Mouse (Mus musculus) erythroblast, embryonic 14.5 days (primary cell): Measurements from ENCODE around the gene Il10rb.

Source experiments
- GATA1 ChIP-seq: IDR thresholded peaks from 2 replicates; pipeline ENCODE4 v1.6.1; 2012; ENCODE audit warnings: low read length, inconsistent platforms, mixed read lengths
- TAL1 ChIP-seq: IDR thresholded peaks from 3 replicates; pipeline ENCODE4 v1.6.1; 2012; ENCODE audit warnings: low read length, inconsistent platforms, mixed read lengths

DNA sequence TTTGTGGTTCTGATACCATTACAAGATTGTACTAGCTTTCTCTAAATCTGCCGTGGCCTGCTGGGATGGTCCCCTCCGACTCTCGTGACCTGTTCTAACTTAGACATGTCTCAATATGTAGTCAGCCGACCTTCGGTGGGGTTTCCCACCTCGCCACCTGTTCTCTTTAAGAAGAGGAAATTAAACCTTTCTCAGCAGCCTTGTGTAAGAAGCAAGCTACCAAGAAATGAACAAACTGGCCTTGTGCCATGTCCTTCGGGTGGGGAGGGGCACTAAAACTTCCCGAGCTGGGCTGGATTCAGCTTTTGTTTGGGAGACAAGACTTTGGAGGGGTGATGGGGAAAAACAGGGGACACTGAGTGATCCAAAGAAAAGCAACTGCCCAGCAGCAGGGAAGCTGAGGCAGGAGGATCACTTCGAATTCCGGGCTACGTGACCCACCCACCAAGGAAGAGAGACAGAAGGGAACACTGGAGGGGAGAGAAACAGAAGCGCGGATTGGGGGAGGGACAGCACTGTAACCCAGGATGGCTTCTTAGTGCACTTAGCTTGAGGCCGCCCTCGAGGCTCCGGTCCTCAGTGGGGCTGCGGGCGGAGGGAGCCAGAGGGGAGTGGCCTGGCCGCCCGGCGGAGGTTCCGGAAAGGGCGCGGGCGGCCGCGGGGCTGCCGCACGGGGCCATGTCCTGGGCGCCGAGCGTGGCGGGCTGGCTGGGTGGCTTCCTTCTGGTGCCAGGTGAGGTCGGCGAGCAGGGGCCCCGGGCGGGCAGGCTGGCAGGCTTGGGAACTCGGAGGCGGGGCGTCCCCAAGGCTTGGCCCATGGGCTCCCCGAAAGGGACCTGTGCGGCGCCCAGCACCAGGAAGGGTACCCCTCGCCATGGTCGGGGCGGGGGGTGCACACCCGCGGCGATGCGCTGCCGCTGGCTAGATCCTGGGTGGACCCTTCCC lies at the start of gene Il10rb:
- TF ChIP-seq GATA1: no peak
- TF ChIP-seq TAL1: no peak
